Mouse (Mus musculus) bone marrow macrophage, adult 2 months (primary cell): Measurements from ENCODE around the gene Aasdhppt.

Experiments
- CTCF ChIP-seq: IDR thresholded peaks from 2 replicates; pipeline ENCODE4 v1.5.1; 2012; ENCODE audit warnings: low read depth, mild to moderate bottlenecking, low read length, moderate library complexity
- POLR2A ChIP-seq: IDR thresholded peaks from 2 replicates; pipeline ENCODE4 v1.6.1; 2012; ENCODE audit warnings: mild to moderate bottlenecking, low read depth, low read length, borderline replicate concordance

DNA sequence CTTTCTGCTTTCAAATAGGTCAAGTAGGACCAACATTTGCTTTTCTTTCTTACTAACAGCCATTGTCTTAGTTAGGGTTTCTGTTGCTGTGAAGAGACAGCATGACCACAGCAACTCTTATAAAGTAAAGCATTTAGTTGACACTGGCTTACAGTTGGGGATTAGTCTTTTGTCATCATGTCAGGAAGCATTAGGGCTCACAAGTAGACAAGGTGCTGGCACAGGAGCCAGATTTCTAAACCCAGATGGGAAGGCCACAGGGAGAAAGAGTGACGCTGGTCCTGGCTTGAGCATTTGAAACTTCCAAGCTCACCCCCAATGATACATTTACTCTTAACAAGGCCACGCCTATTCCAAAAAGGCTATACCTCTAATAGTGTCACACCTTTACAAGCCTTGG lies 6.5 kb upstream of the Aasdhppt start:
- TF ChIP-seq CTCF (no peak), POLR2A (no peak)
